Mouse (Mus musculus) kidney, adult 2 months (tissue): ENCODE results near the gene Mccc2. TPM values are rescaled to one million over a fixed set of nuclear protein-coding genes. Genes with fewer than 3 reads are reported as not detected.

Source experiments
- DNase-seq: peaks from one replicate; pipeline ENCODE4 v3.0.0; 2021
- H3K27ac ChIP-seq: fragments of 200-500 bp; 2 replicates; pipeline ENCODE4 v1.5.1; 2012; ENCODE audit warnings: low read depth, low read length, control low read depth, inconsistent platforms; ENCODE audit not compliant: insufficient read depth
- H3K27me3 ChIP-seq: fragments of 200-500 bp; replicated peaks from 2 replicates; pipeline ENCODE4 v1.6.1; 2012; ENCODE audit warnings: mild to moderate bottlenecking, moderate library complexity, low read length, inconsistent platforms; ENCODE audit not compliant: control insufficient read depth, insufficient read depth
- H3K36me3 ChIP-seq: fragments of 200-500 bp; 2 replicates; pipeline ENCODE4 v1.6.1; 2012; ENCODE audit warnings: mild to moderate bottlenecking, moderate library complexity, low read length, inconsistent platforms; ENCODE audit not compliant: control insufficient read depth, insufficient read depth
- H3K4me1 ChIP-seq: fragments of 200-500 bp; 2 replicates; pipeline ENCODE4 v1.6.1; 2011; ENCODE audit warnings: low read length; ENCODE audit not compliant: control insufficient read depth, insufficient read depth
- H3K4me3 ChIP-seq: fragments of 200-500 bp; 2 replicates; pipeline ENCODE4 v1.5.1; 2011; ENCODE audit warnings: mild to moderate bottlenecking, low read depth, low read length, control low read depth; ENCODE audit not compliant: insufficient read depth
- CTCF ChIP-seq: fragments of 200-500 bp; conservative IDR thresholded peaks from 2 replicates; pipeline ENCODE4 v1.5.1; 2011; ENCODE audit warnings: low read depth, mild to moderate bottlenecking, control low read depth, low read length, moderate library complexity, mixed read lengths; ENCODE audit not compliant: insufficient read depth, insufficient read length
- POLR2A ChIP-seq: fragments of 200-500 bp; IDR thresholded peaks from one replicate; pipeline ENCODE4 v1.6.1; 2011; ENCODE audit warnings: low read depth, low read length, control low read depth
- WGBS: fragments of 180-500 bp; shearing (Covaris S2); methylation state at CpG from one replicate; pipeline ENCODE4 v1.1.7; 2018; 5-methylcytosine and 5-hydroxymethylcytosine counted together
- polyA plus RNA-seq: library from polyadenylated mRNA; depleted of rRNA; stranded (reverse); fragments of >200 nt; gene quantifications from 2 replicates; pipeline ENCODE4 v1.2.3, GENCODE M21; 2012

Mccc2 gene
- polyA plus RNA-seq, 1 experiment: 79.5 TPM

DNA sequence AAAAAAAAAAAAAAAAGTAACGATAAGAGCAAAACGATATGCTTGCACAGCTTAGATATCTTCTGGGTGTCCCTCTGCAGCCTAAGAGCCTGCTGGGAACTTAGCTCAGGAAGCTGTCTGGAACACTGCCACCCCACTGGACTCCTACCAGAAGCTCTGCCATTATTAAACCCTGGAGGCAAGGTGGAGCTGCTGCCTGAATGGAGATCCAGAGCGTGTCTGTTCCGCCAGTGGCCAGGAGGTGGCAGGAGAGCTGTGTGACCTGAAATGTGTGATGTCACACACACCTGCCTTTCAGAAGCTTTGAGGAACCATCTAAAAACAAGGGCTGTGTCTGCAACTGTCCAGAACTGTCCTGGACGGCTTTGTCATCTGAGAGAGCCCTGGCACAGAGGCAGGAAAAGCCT, 13.6 kb downstream of the Mccc2 start:
- 17% methylated on average over 5 of the region's 5 CpGs for WGBS
- Histone ChIP-seq H3K27ac (no peak overlapping the region), H3K4me1 (no peaks in the 10 kb centered on the region; the same call in 1 of the 2 replicates), H3K27me3 (no peaks in the 10 kb centered on the region), H3K36me3 (no peaks in the 10 kb centered on the region), H3K4me3 (no peak overlapping the region)
- peak; percentile 97 for DNase-seq
- peak; percentile 95 for TF ChIP-seq CTCF
- no peak for TF ChIP-seq POLR2A

- no peak for TF ChIP-seq POLR2A
- TF ChIP-seq CTCF: no peak
- no peak overlapping the region for H3K4me3 ChIP-seq
- no peaks in the 10 kb centered on the region for H3K36me3 ChIP-seq
- H3K4me1 ChIP-seq: no peaks in the 10 kb centered on the region; the same call in 1 of the 2 replicates
- WGBS: 79% methylated on average over 3 of the region's 3 CpGs
- H3K27me3 ChIP-seq: no peaks in the 10 kb centered on the region
- no peak overlapping the region for H3K27ac ChIP-seq
- DNase-seq: no peak
Observed at GRCm38 (mm10) chr13:99999078-99999477, 16.4 kb downstream of the Mccc2 start.

DNA sequence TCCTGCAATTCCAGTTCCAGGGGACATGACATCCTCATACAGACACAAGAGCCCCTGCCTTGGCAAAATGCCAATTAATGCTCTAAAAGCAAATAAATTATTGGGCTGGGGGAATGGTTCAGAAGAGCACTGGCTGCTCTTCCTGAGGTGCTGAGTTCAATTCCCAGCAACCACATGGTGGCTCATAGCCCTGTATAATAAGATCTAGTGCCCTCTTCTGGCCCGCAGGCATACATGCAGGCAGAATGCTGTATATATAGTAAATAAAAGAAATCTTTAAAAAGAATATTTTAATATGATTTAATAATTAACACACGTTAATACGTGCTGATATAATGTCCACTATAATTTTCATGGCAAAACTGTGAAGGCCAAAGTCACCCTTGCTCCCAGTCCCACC, 17.3 kb downstream of the Mccc2 start:
- 0 out of 2 replicates have a peak, but pooled peaks have one; percentile 21 for TF ChIP-seq CTCF
- TF ChIP-seq POLR2A: no peak
- WGBS: 91% methylated on average over 3 of the region's 3 CpGs
- DNase-seq: no peak
- Histone ChIP-seq H3K36me3 (no peaks in the 10 kb centered on the region), H3K27ac (no peak overlapping the region), H3K27me3 (no peaks in the 10 kb centered on the region), H3K4me3 (no peak overlapping the region), H3K4me1 (no peaks in the 10 kb centered on the region; the same call in 1 of the 2 replicates)

GRCm38 (mm10) chr13:99989592-99989991, 25.8 kb downstream of the Mccc2 start:
- no peak overlapping the region for H3K4me3 ChIP-seq
- no peaks in the 10 kb centered on the region for H3K27me3 ChIP-seq
- no peak for DNase-seq
- WGBS: 93% methylated on average over 4 of the region's 4 CpGs
- TF ChIP-seq POLR2A: no peak
- H3K36me3 ChIP-seq: peaks cover 7% of the 10 kb centered on the region; the same call in 1 of the 2 replicates
- no peak overlapping the region for H3K27ac ChIP-seq
- no peaks in the 10 kb centered on the region for H3K4me1 ChIP-seq

- DNase-seq: no peak
- H3K4me3 ChIP-seq: no peak overlapping the region
- no peak overlapping the region for H3K27ac ChIP-seq
- WGBS: 97% methylated on average over 1 of the region's 1 CpGs
- no peak for TF ChIP-seq POLR2A
- no peak for TF ChIP-seq CTCF
- H3K36me3 ChIP-seq: peaks cover 6% of the 10 kb centered on the region; the same call in 1 of the 2 replicates
- no peaks in the 10 kb centered on the region for H3K27me3 ChIP-seq
- H3K4me1 ChIP-seq: no peaks in the 10 kb centered on the region
Observed at GRCm38 (mm10) chr13:99983320-99983719, 32.1 kb downstream of the Mccc2 start.

DNA sequence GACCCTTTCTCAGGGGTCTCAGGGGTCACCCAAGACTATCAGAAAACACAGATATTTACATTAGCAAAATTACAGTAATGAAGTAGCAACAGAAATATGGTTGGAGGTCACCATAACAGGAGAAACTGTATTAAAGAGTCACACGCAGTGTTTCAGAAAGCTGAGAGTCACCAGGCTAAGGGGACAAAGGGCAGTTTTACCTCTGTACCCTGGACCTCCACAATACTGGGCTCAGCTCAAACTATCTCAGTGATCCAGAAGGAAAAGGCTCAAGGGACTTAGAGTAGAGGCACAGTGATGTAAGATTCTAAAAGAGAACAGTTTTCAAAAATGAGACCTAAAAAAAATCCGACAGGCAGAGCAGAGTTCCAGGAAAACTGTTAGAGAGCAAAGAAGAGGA, 36.0 kb downstream of the Mccc2 start:
- no peak overlapping the region for H3K27ac ChIP-seq
- no peak for TF ChIP-seq POLR2A
- TF ChIP-seq CTCF: no peak

GRCm38 (mm10) chr13:99970089-99970488, 45.4 kb downstream of the Mccc2 start:
- Histone ChIP-seq H3K27ac (no peak overlapping the region), H3K4me3 (no peak overlapping the region), H3K4me1 (no peaks in the 10 kb centered on the region), H3K36me3 (peaks cover 5% of the 10 kb centered on the region), H3K27me3 (no peaks in the 10 kb centered on the region)
- TF ChIP-seq CTCF: no peak
- TF ChIP-seq POLR2A: no peak
- DNase-seq: no peak
- 90% methylated on average over 5 of the region's 5 CpGs for whole genome bisulfite sequencing

More for the DNA sequence above, 36.0 kb downstream of the Mccc2 start:
- H3K4me3 ChIP-seq: no peak overlapping the region
- DNase-seq: peak; percentile 58
- H3K36me3 ChIP-seq: no peaks in the 10 kb centered on the region; the same call in none of the 2 replicates
- no peaks in the 10 kb centered on the region for H3K27me3 ChIP-seq
- WGBS: 38% methylated on average over 2 of the region's 2 CpGs
- no peaks in the 10 kb centered on the region for H3K4me1 ChIP-seq
